Mouse (Mus musculus) erythroblast, embryonic 14.5 days (primary cell): ENCODE measurements around the gene Tgfbr1. TPM values are rescaled to one million over a fixed set of nuclear protein-coding genes. Genes with fewer than 3 reads are reported as not detected.

ENCODE experiments used
- H3K27me3 ChIP-seq: 2 replicates; pipeline ENCODE4 v1.6.1; 2012; ENCODE audit warnings: inconsistent platforms; ENCODE audit not compliant: control insufficient read depth
- H3K36me3 ChIP-seq: 2 replicates; pipeline ENCODE4 v1.6.1; 2012; ENCODE audit warnings: mild to moderate bottlenecking, inconsistent platforms; ENCODE audit not compliant: control insufficient read depth
- H3K4me1 ChIP-seq: 2 replicates; pipeline ENCODE4 v1.6.1; 2012; ENCODE audit warnings: inconsistent platforms; ENCODE audit not compliant: control insufficient read depth
- H3K4me3 ChIP-seq: replicated peaks from 2 replicates; pipeline ENCODE3; 2012; ENCODE audit warnings: moderate library complexity, mild to moderate bottlenecking, inconsistent platforms
- H3K9me3 ChIP-seq: 2 replicates; pipeline ENCODE4 v1.6.1; 2012; ENCODE audit warnings: low read length, inconsistent platforms, mixed read lengths; ENCODE audit not compliant: control insufficient read depth
- GATA1 ChIP-seq: IDR thresholded peaks from 2 replicates; pipeline ENCODE4 v1.6.1; 2012; ENCODE audit warnings: low read length, inconsistent platforms, mixed read lengths
- TAL1 ChIP-seq: IDR thresholded peaks from 3 replicates; pipeline ENCODE4 v1.6.1; 2012; ENCODE audit warnings: low read length, inconsistent platforms, mixed read lengths
- polyA plus RNA-seq: library from polyadenylated mRNA; stranded (reverse); fragments of >175 nt; gene quantifications from 2 replicates; pipeline ENCODE4 v1.2.3, GENCODE M21; 2012

Tgfbr1 gene
- polyA plus RNA-seq, 1 experiment: 0.03 TPM

- Histone ChIP-seq H3K27me3 (no peaks in the 10 kb centered on the region; the same call in 1 of the 2 replicates), H3K4me1 (no peaks in the 10 kb centered on the region), H3K4me3 (no peak overlapping the region), H3K36me3 (no peaks in the 10 kb centered on the region), H3K9me3 (no peaks in the 10 kb centered on the region; the same call in 1 of the 2 replicates)
- TF ChIP-seq GATA1 (no peak), TAL1 (no peak)
Measured at GRCm38 (mm10) chr4:47449116-47449515, 96.1 kb downstream of the Tgfbr1 start.

GRCm38 (mm10) chr4:47449586-47450522, 96.8 kb downstream of the Tgfbr1 start:
- no peaks in the 10 kb centered on the region for H3K36me3 ChIP-seq
- H3K4me1 ChIP-seq: no peaks in the 10 kb centered on the region
- no peaks in the 10 kb centered on the region; the same call in 1 of the 2 replicates for H3K27me3 ChIP-seq
- H3K9me3 ChIP-seq: no peaks in the 10 kb centered on the region; the same call in 1 of the 2 replicates
- no peak overlapping the region for H3K4me3 ChIP-seq
- TF ChIP-seq TAL1: no peak
- TF ChIP-seq GATA1: no peak

Other genes starting within 250 kb of the Tgfbr1 start
- gene Col15a1, start 145.1 kb upstream of the Tgfbr1 start, polyA plus RNA-seq: not detected in 2 replicates
- 0.12 and 0.22 TPM in 2 replicates for gene Alg2, start 121.1 kb downstream of the Tgfbr1 start, polyA plus RNA-seq
- 16.4 and 22.0 TPM in 2 replicates for gene Sec61b, start 121.4 kb downstream of the Tgfbr1 start, polyA plus RNA-seq